Mouse (Mus musculus) G1E (cell line): ENCODE data around the gene Hist2h2bb. TPM values are rescaled to one million over a fixed set of nuclear protein-coding genes. Genes with fewer than 3 reads are reported as not detected.

ENCODE experiments used
- ATAC-seq: 2 replicates; pipeline ENCODE4 v1.8.0; 2016; ENCODE audit warnings: mild to moderate bottlenecking; ENCODE audit not compliant: insufficient number of reproducible peaks, poor library complexity, low FRiP score, severe bottlenecking; ENCODE audit errors: extremely low read depth
- DNase-seq: peaks from one replicate; pipeline ENCODE4 v3.0.0; 2012; ENCODE audit warnings: low spot score
- H3K27me3 ChIP-seq: 2 replicates; pipeline ENCODE4 v1.6.1; 2012; ENCODE audit warnings: mild to moderate bottlenecking, low read length, inconsistent platforms; ENCODE audit not compliant: insufficient read depth
- H3K36me3 ChIP-seq: replicated peaks from 2 replicates; pipeline ENCODE3; 2012; ENCODE audit warnings: mild to moderate bottlenecking, inconsistent platforms
- H3K4me1 ChIP-seq: 2 replicates; pipeline ENCODE4 v1.6.1; 2012; ENCODE audit warnings: low read depth, low read length, inconsistent platforms, mixed read lengths; ENCODE audit not compliant: insufficient read depth
- H3K4me3 ChIP-seq: 2 replicates; pipeline ENCODE4 v1.5.1; 2012; ENCODE audit warnings: low read depth, mild to moderate bottlenecking, inconsistent platforms, low read length, moderate library complexity, mixed read lengths
- H3K9me3 ChIP-seq: replicated peaks from 2 replicates; pipeline ENCODE4 v1.6.1; 2012; ENCODE audit warnings: inconsistent platforms
- CTCF ChIP-seq: IDR thresholded peaks from 2 replicates; pipeline ENCODE4 v1.5.1; 2012; ENCODE audit warnings: low read depth, low read length, inconsistent platforms, mixed read lengths
- GATA1 ChIP-seq: IDR thresholded peaks from 2 replicates; pipeline ENCODE4 v1.6.1; 2012; ENCODE audit warnings: borderline replicate concordance, low read length, inconsistent platforms, mixed read lengths
- GATA2 ChIP-seq: IDR thresholded peaks from 2 replicates; pipeline ENCODE4 v1.6.1; 2012; ENCODE audit warnings: low read depth, low read length, inconsistent platforms, borderline replicate concordance
- POLR2AphosphoS5 ChIP-seq: IDR thresholded peaks from 2 replicates; pipeline ENCODE4 v1.6.1; 2012; ENCODE audit warnings: low read depth, low read length, inconsistent platforms; ENCODE audit not compliant: insufficient replicate concordance
- TAL1 ChIP-seq: conservative IDR thresholded peaks from 2 replicates; pipeline ENCODE4 v1.6.1; 2012; ENCODE audit warnings: low read depth, low read length, inconsistent platforms, mixed read lengths
- polyA plus RNA-seq: library from polyadenylated mRNA; stranded (reverse); fragments of >175 nt; gene quantifications from 2 replicates; pipeline ENCODE4 v1.2.3, GENCODE M21; 2012
- total RNA-seq, 2 experiments: library from RNA; stranded (forward) in 1 of 2; stranded (reverse) in 1 of 2; fragments of 200-1000 nt in 1 of 2; fragments of >200 nt in 1 of 2; fragmentation: Nextera tagmentation in 1 of 2; gene quantifications; 2 replicates each; pipeline ENCODE4 v1.2.3; 2014 to 2017

Hist2h2bb gene
- total and polyA plus RNA-seq, 3 experiments: 0.29 to 8,372 (median 2,071) TPM

GRCm38 (mm10) chr3:96248141-96249033, 21.2 kb upstream of the Hist2h2bb start:
- no peaks in the 10 kb centered on the region for H3K9me3 ChIP-seq
- ATAC-seq: no peak
- no peak for DNase-seq
- H3K36me3 ChIP-seq: no peaks in the 10 kb centered on the region
- H3K4me3 ChIP-seq: no peak overlapping the region
- H3K27me3 ChIP-seq: no peaks in the 10 kb centered on the region
- TF ChIP-seq POLR2AphosphoS5 (peak; percentile 74; the same call in 1 of the 2 replicates), TAL1 (no peak)
- H3K4me1 ChIP-seq: peaks cover 42% of the 10 kb centered on the region

DNA sequence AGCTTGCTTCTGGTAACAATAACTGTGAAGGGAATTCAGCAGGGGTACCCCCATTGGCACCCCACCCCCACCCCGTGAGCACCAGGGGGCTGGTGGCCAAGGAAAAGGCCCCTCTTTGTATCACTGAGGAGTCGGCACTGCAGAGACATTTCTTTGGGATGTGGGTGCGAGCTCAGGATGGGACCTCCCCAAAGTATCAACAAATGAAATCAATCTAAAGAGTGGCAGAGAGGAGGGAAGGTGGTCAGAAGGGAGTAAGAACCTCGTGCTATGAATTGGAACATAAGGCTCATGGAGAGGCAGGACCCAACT, 20.6 kb upstream of the Hist2h2bb start:
- H3K4me3 ChIP-seq: no peak overlapping the region

GRCm38 (mm10) chr3:96250890-96251289, 18.7 kb upstream of the Hist2h2bb start:
- TF ChIP-seq TAL1: no peak
- no peak for TF ChIP-seq CTCF
- no peak for TF ChIP-seq GATA2
- TF ChIP-seq GATA1: no peak
- TF ChIP-seq POLR2AphosphoS5: no peak
- Histone ChIP-seq H3K4me1 (peaks cover 48% of the 10 kb centered on the region), H3K4me3 (no peak overlapping the region), H3K36me3 (no peaks in the 10 kb centered on the region), H3K9me3 (no peaks in the 10 kb centered on the region), H3K27me3 (no peaks in the 10 kb centered on the region)
- DNase-seq (no peak), ATAC-seq (no peak)

More for the DNA sequence above, 20.6 kb upstream of the Hist2h2bb start:
- Histone ChIP-seq H3K27me3 (no peaks in the 10 kb centered on the region), H3K36me3 (no peaks in the 10 kb centered on the region), H3K9me3 (no peaks in the 10 kb centered on the region), H3K4me1 (peaks cover 41% of the 10 kb centered on the region)
- DNase-seq: no peak
- TF ChIP-seq TAL1 (no peak), GATA2 (no peak), GATA1 (no peak), POLR2AphosphoS5 (no peak), CTCF (no peak)
- no peak for ATAC-seq

- peaks cover 54% of the 10 kb centered on the region for H3K4me1 ChIP-seq
These were observed 17.8 kb upstream of the Hist2h2bb start for GRCm38 (mm10) chr3:96251787-96252186.

GRCm38 (mm10) chr3:96254683-96255355, 14.7 kb upstream of the Hist2h2bb start:
- peak; percentile 94 for ATAC-seq
- Histone ChIP-seq H3K36me3 (no peaks in the 10 kb centered on the region), H3K4me3 (peak overlapping the region; percentile 62), H3K9me3 (no peaks in the 10 kb centered on the region), H3K4me1 (peaks cover 53% of the 10 kb centered on the region), H3K27me3 (no peaks in the 10 kb centered on the region)
- DNase-seq: peak; percentile 51
- no peak for TF ChIP-seq GATA1
- TF ChIP-seq CTCF: no peak
- TF ChIP-seq TAL1: peak; percentile 78
- TF ChIP-seq GATA2: no peak

More at GRCm38 (mm10) chr3:96251787-96252186, 17.8 kb upstream of the Hist2h2bb start:
- Histone ChIP-seq H3K4me3 (no peak overlapping the region), H3K36me3 (no peaks in the 10 kb centered on the region), H3K9me3 (no peaks in the 10 kb centered on the region), H3K27me3 (no peaks in the 10 kb centered on the region)
- TF ChIP-seq GATA2: no peak
- no peak for TF ChIP-seq TAL1
- TF ChIP-seq GATA1: no peak
- TF ChIP-seq POLR2AphosphoS5: no peak
- TF ChIP-seq CTCF: no peak
- ATAC-seq (no peak), DNase-seq (no peak)

- H3K27me3 ChIP-seq: no peaks in the 10 kb centered on the region
- H3K4me3 ChIP-seq: peak overlapping the region; percentile 27; the same call in 1 of the 2 replicates
- peaks cover 53% of the 10 kb centered on the region for H3K4me1 ChIP-seq
- H3K36me3 ChIP-seq: no peaks in the 10 kb centered on the region
- ATAC-seq (no peak), DNase-seq (no peak)
- no peak for TF ChIP-seq CTCF
- TF ChIP-seq GATA2: no peak
- no peak for TF ChIP-seq TAL1
- TF ChIP-seq GATA1: no peak
- TF ChIP-seq POLR2AphosphoS5: no peak
- H3K9me3 ChIP-seq: no peaks in the 10 kb centered on the region
These were observed 13.5 kb upstream of the Hist2h2bb start for GRCm38 (mm10) chr3:96255926-96256593.
